Mouse (Mus musculus): Measurements from ENCODE around the gene Tanc2. TPM values are rescaled to one million over a fixed set of nuclear protein-coding genes. Genes with fewer than 3 reads are reported as not detected.

Gene Tanc2
- total and polyA plus RNA-seq, 3 experiments, result 0.04 to 0.18 TPM; not detected in 1

DNA sequence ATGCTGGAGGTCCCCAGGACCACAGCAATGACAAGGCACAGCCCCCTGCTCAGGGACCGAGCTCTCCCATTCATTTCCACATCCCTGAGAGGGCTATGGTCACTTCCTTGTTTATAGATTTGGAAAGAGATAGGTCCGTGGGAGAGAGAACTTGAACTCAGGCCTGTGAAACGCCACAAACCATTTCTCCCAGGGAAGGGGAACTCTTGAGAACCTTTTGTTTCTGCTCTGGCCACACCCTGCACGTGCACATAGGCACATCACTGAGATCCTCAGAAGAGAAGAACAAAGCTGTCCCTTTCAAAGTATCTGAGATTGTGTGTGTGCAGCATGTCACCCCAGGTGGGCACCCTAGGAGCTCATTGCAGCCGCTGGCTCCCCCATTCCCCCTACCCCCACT is 388.8 kb downstream of the Tanc2 start (continued):
- no peak for TF ChIP-seq ZNF384 (IDR thresholded peaks at IDR 0.05; ENCODE audit: low read depth, low read length)
- no peak for TF ChIP-seq POLR2AphosphoS2 (IDR thresholded peaks at IDR 0.05; ENCODE audit: low read length)
- TF ChIP-seq GATA1 (IDR thresholded peaks at IDR 0.05; ENCODE audit: low read depth, low read length), result no peak
- no peak for TF ChIP-seq USF1 (IDR thresholded peaks at IDR 0.05; ENCODE audit: low read depth, low read length)

Other genes starting within 250 kb of the Tanc2 start
- not detected in 2 replicates for gene March10, start 133.3 kb upstream of the Tanc2 start, total RNA-seq (2012; rRNA removed)
- not detected for gene March10, start 133.3 kb upstream of the Tanc2 start, polyA plus RNA-seq (2012; ENCODE audit: insufficient read depth in 1 of 2, insufficient read length in 2 of 2, low read depth in 1 of 2, low replicate concordance in 2 of 2, missing spikeins in 1 of 2)

Data from MEL (cell line).